Mouse (Mus musculus) skeletal muscle tissue, adult 2 months (tissue): ENCODE results near the gene Grik3.
A peak's percentile ranks its signal among the peaks of the same experiment; 100 is the strongest.

Experiments used
- DNase-seq: peaks from one replicate; pipeline ENCODE4 v3.0.0-alpha.2; 2012; ENCODE audit warnings: low read depth, low spot score

Gene Grik3

GRCm38 (mm10) chr4:125640520-125640919 is 150.0 kb downstream of the Grik3 start:
- no peak for DNase-seq

- DNase-seq = no peak
These were observed 150.6 kb downstream of the Grik3 start for GRCm38 (mm10) chr4:125640921-125641663.

GRCm38 (mm10) chr4:125644581-125645568 is 154.4 kb downstream of the Grik3 start:
- no peak for DNase-seq

- DNase-seq = no peak
These were observed 161.3 kb downstream of the Grik3 start for GRCm38 (mm10) chr4:125651676-125652246.

GRCm38 (mm10) chr4:125656031-125656430 is 165.5 kb downstream of the Grik3 start:
- DNase-seq = no peak

- DNase-seq = no peak
These were observed 167.9 kb downstream of the Grik3 start for GRCm38 (mm10) chr4:125658376-125658775.

- DNase-seq = no peak
These were observed 171.5 kb downstream of the Grik3 start for GRCm38 (mm10) chr4:125661982-125662381.

GRCm38 (mm10) chr4:125663262-125663661 is 172.8 kb downstream of the Grik3 start:
- no peak for DNase-seq

- DNase-seq = no peak
These were observed 175.5 kb downstream of the Grik3 start for GRCm38 (mm10) chr4:125665955-125666354.

- no peak for DNase-seq
These were observed 191.5 kb downstream of the Grik3 start for GRCm38 (mm10) chr4:125682007-125682406.

GRCm38 (mm10) chr4:125687078-125687477 is 196.6 kb downstream of the Grik3 start:
- DNase-seq = no peak

GRCm38 (mm10) chr4:125695431-125695830 is 204.9 kb downstream of the Grik3 start:
- no peak for DNase-seq

GRCm38 (mm10) chr4:125696182-125696939 is 205.9 kb downstream of the Grik3 start:
- DNase-seq = no peak

- no peak for DNase-seq
These were observed 207.1 kb downstream of the Grik3 start for GRCm38 (mm10) chr4:125697626-125698025.

GRCm38 (mm10) chr4:125699056-125699455 is 208.6 kb downstream of the Grik3 start:
- DNase-seq = no peak

GRCm38 (mm10) chr4:125700331-125700730 is 209.8 kb downstream of the Grik3 start:
- DNase-seq = no peak

- DNase-seq = peak; percentile 31
These were observed 212.3 kb downstream of the Grik3 start for GRCm38 (mm10) chr4:125702607-125703309.

GRCm38 (mm10) chr4:125703310-125703690 is 212.8 kb downstream of the Grik3 start:
- DNase-seq = no peak

GRCm38 (mm10) chr4:125705746-125706145 is 215.2 kb downstream of the Grik3 start:
- DNase-seq = no peak

- DNase-seq = no peak
These were observed 219.2 kb downstream of the Grik3 start for GRCm38 (mm10) chr4:125709716-125710115.

- DNase-seq = no peak
These were observed 227.4 kb downstream of the Grik3 start for GRCm38 (mm10) chr4:125717881-125718280.
